31 mouse cellular contexts compared by ENCODE assay signal in genomic region chr6:25287591-25287990, GRCm38 (mm10).
"Had no signal": no experiment of that assay in that cellular context is flagged by ENCODE, and none has a peak within 500 bp of the region (broad histone marks: within the 10 kb centered on the region; RNA-seq: fewer than 3 reads in every experiment).

No protein-coding gene starts in this region.

- ATAC-seq: hindbrain, embryonic 16.5 days; hindbrain, postnatal 0 days; inflammation-experienced regulatory T-cells, adult 6 months; intestine, embryonic 15.5 days; intestine, embryonic 16.5 days; intestine, postnatal 0 days had no signal

- H3K9me3 ChIP-seq: heart, embryonic 10.5 days; heart, embryonic 12.5 days; heart, embryonic 13.5 days; heart, embryonic 15.5 days; hindbrain, embryonic 10.5 days; hindbrain, embryonic 12.5 days; hindbrain, embryonic 13.5 days; hindbrain, embryonic 15.5 days; intestine, embryonic 15.5 days; kidney, embryonic 15.5 days had no signal

- DNase-seq: heart, postnatal 10 days; heart, postnatal 14 days; heart, postnatal 36 days; heart, postnatal 4 days; kidney, adult 11 months; kidney, adult 18-20 months; kidney, adult 9 months; kidney, postnatal 14 days; kidney, postnatal 25 days; kidney, postnatal 4 days; layer of hippocampus, adult 9-11 months; layer of hippocampus, postnatal 36 days had no signal

- H3K36me3 ChIP-seq: heart, embryonic 10.5 days; heart, embryonic 12.5 days; heart, embryonic 13.5 days; heart, embryonic 15.5 days; hindbrain, embryonic 10.5 days; hindbrain, embryonic 12.5 days; hindbrain, embryonic 13.5 days; hindbrain, embryonic 15.5 days; intestine, embryonic 15.5 days; kidney, embryonic 15.5 days had no signal

- H3K4me2 ChIP-seq: heart, embryonic 11.5 days; heart, embryonic 12.5 days; heart, embryonic 13.5 days; heart, embryonic 15.5 days; hindbrain, embryonic 12.5 days; hindbrain, embryonic 13.5 days; hindbrain, embryonic 14.5 days; hindbrain, embryonic 15.5 days; intestine, embryonic 15.5 days; kidney, embryonic 15.5 days had no signal

- H3K9ac ChIP-seq: heart, embryonic 12.5 days; heart, embryonic 13.5 days; heart, embryonic 15.5 days; hindbrain, embryonic 12.5 days; hindbrain, embryonic 13.5 days; hindbrain, embryonic 14.5 days; hindbrain, embryonic 15.5 days; intestine, embryonic 15.5 days; kidney, embryonic 15.5 days had no signal

- H3K27ac ChIP-seq: heart, embryonic 10.5 days; heart, embryonic 13.5 days; heart, embryonic 15.5 days; hindbrain, embryonic 10.5 days; hindbrain, embryonic 12.5 days; hindbrain, embryonic 13.5 days; hindbrain, embryonic 14.5 days; hindbrain, embryonic 15.5 days; hindbrain, postnatal 0 days; intestine, embryonic 15.5 days; kidney, embryonic 15.5 days; kidney, postnatal 0 days; layer of hippocampus, adult 2 months had no signal

- H3K4me1 ChIP-seq: heart, embryonic 10.5 days; heart, embryonic 12.5 days; heart, embryonic 13.5 days; heart, embryonic 15.5 days; hindbrain, embryonic 10.5 days; hindbrain, embryonic 12.5 days; hindbrain, embryonic 13.5 days; hindbrain, embryonic 15.5 days; intestine, embryonic 15.5 days; kidney, embryonic 15.5 days had no signal

- H3K27me3 ChIP-seq: heart, embryonic 12.5 days; heart, embryonic 13.5 days; heart, embryonic 15.5 days; hindbrain, embryonic 12.5 days; hindbrain, embryonic 15.5 days; intestine, embryonic 15.5 days; kidney, embryonic 15.5 days had no signal

- H3K4me3 ChIP-seq: heart, embryonic 10.5 days; heart, embryonic 12.5 days; heart, embryonic 13.5 days; heart, embryonic 15.5 days; hindbrain, embryonic 10.5 days; hindbrain, embryonic 12.5 days; hindbrain, embryonic 13.5 days; hindbrain, embryonic 15.5 days; intestine, embryonic 15.5 days; kidney, embryonic 15.5 days; layer of hippocampus, adult 2 months had no signal
